Mouse (Mus musculus) common myeloid progenitor, adult 5-6 weeks (primary cell): Measurements from ENCODE around the gene Tor4a. TPM values are rescaled to one million over a fixed set of nuclear protein-coding genes. Genes with fewer than 3 reads are reported as not detected.

Experiments used
- ATAC-seq: replicated peaks from 2 replicates; pipeline ENCODE4 v1.8.0; 2016; ENCODE audit warnings: low read depth, mild to moderate bottlenecking, moderate TSS enrichment, inconsistent platforms; ENCODE audit not compliant: poor library complexity, severe bottlenecking
- total RNA-seq: library from RNA; stranded (forward); fragments of 200-1000, 187-1606 nt; gene quantifications from 2 replicates; pipeline ENCODE4 v1.2.3, GENCODE M21; 2017

The Tor4a gene
- total RNA-seq, 1 experiment from 2014 or later = 15.7 TPM

DNA sequence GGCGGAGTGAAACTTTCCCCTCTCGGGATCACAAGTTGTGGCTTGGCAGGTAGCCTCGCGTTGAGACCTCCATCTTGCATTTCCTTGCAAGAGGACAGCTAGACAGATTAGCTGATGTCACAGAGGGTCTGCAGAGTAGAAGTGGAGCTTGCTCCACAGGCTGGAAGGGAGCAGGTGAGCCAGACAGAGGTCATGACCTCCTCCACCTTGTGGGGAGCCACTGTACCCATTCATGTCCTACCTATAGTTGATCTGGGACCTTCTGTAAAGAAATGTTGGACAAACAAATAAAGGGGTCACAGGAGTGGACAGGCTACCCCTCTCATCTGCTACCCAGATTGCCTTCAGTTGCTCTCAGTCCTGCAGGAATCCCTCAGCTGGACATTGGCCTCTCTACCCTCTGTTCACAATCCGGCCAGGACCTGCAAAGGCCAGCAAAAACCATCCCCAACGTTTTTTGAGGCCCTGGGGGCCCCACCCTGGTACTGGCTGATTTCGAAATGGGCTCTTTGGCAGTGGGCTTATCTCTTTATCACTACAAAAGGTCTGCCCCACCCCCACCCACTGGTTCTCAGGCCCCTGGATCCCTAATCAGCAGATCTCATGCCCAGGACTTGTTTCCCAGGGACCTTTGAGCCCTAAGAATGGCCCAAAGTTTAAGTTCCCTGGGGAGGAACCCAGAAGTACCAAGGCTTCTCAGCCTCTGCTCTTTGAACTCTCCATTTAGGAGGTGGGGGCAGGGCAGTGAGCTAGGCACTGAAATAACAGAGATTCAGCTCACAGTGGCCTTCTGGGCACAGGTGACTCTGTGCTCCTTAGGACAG lies 21.6 kb downstream of the Tor4a start:
- no peak for ATAC-seq

DNA sequence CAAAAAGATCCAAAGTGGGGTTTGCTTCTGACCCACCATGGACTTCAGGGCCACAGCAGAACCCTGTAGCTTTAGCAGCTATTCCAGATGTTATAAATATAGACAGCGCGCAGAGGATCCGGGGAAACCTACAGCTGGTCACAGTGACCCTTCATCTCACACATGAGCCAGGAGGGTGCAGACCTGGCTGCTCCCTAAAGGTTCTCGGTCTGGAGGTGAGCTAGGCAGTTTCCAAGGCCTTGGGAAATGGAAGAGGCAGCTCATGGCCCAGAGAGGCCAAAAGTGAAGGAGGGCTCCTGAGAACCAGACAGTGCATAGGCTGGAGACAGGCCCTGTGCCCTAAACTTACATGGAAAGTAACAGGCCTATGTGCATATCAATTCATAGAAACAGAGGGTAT lies 22.9 kb downstream of the Tor4a start:
- ATAC-seq = no peak

DNA sequence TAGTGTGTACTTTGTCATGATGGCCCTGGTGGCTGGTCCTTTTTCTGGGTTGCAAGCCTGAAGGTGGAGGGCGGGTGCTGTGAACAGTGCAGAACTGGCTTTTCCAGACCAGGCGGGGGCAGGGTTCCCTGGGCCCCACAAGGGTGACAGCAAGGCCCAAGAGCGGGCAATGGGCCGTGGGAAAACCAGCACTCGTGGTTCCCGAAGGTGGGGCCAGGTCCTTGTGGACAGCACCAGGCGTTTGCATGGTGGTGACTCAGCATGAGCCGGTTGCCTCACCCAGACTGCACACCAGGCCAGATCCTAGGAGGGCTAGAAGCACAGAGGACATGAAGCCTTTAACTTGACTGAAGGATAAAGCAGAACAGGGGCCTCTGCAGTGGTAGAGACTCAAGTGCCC lies 24.1 kb downstream of the Tor4a start:
- 0 out of 2 replicates have a peak, but pooled peaks have one; percentile 33 for ATAC-seq

- no peak for ATAC-seq
Observed at GRCm38 (mm10) chr2:25171769-25172153, 24.9 kb downstream of the Tor4a start.

DNA sequence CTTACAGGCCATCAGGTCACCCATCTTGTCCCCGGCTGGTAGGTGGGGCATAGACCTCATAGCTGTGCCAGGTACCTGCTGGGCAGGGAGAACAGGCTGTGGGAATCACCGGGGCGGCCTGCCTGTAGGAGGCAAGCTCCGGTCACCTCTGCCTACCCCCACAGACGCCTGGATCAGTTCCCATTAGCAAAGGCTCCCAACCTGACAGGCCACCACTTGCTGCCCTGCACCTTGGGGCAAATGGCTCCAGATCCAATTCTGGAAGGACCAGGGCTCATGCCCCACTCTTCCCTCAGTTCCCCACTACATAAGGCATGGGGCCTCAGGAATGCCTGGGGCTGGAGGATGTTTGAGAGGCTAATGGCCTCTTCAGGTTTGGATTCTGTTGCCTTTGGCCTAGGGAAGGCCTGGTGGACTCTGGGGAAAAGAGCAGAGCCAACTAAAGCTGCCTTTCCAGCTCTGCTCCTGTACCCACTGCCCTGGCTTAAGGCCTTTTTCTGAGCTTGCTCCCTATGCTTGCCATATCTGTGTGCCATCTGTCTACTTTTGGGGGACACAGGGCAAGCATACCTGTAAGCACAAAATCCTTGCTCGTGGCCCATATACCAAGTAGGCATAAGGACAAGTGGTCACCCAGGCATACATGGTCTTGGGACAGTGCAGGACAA lies 25.5 kb downstream of the Tor4a start:
- ATAC-seq = no peak

GRCm38 (mm10) chr2:25170326-25171100 lies 26.2 kb downstream of the Tor4a start:
- peak; percentile 22; the same call in 1 of the 2 replicates for ATAC-seq

GRCm38 (mm10) chr2:25169778-25170177 lies 26.9 kb downstream of the Tor4a start:
- ATAC-seq = no peak

GRCm38 (mm10) chr2:25168665-25168978 lies 28.1 kb downstream of the Tor4a start:
- no peak for ATAC-seq

DNA sequence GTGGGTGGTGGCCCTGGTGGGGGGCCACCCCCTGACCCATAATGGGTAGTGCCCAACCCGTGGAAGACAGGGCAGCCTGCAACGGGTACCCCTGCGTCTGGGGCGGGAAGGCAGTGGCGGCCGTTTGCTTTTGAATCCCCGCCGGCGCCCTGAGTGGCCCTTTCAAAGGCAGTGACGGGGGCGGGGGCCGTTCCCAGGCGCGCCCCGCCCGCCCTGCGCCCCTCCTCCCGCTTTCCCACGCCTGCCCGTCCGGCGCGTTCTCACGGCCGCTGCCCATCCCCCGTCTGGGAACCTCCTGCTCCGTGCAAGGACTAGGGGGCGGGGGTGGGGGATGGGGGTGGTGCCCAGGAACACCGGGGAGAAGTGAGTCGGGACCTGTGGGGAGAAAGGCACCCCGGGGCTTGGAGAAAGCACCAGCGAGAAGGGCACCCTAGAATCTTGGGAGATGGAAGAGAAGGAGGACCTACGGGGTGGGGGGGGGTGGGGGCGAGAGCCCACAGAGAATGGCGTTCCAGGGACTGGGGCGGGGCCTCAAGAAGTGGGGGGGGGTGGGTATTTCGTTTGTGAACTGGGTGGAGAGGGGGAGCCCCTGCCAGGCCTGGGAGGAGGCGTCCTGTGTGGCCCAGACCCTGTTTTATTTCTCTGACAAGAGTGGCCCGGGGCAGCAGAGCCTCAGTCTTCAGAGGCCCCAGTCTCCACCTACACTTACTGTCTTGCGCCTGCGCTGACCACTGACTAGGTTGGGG lies 28.6 kb downstream of the Tor4a start:
- ATAC-seq = no peak

GRCm38 (mm10) chr2:25167481-25167880 lies 29.2 kb downstream of the Tor4a start:
- no peak for ATAC-seq

GRCm38 (mm10) chr2:25157655-25158054 lies 39.0 kb downstream of the Tor4a start:
- peak; percentile 83 for ATAC-seq

GRCm38 (mm10) chr2:25156990-25157389 lies 39.7 kb downstream of the Tor4a start:
- no peak for ATAC-seq

DNA sequence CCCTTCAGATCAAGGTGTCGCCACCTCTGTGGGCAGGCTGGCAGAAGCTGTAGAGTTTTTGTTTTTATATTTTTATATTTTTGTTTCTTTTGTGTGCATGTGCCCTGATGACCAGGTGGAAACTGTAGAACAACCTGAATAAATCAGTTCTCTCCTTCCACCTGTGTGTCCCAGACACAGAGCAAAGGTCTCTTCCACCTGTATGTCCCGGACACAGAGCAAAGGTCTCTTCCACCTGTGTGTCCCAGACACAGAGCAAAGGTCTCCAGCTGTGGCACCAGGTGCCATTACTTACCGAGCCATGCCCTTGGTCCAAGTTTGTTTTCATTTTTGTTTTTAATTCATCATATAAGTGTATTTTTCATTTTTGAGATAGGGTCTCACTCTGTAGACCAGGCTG lies 40.5 kb downstream of the Tor4a start:
- ATAC-seq = no peak

DNA sequence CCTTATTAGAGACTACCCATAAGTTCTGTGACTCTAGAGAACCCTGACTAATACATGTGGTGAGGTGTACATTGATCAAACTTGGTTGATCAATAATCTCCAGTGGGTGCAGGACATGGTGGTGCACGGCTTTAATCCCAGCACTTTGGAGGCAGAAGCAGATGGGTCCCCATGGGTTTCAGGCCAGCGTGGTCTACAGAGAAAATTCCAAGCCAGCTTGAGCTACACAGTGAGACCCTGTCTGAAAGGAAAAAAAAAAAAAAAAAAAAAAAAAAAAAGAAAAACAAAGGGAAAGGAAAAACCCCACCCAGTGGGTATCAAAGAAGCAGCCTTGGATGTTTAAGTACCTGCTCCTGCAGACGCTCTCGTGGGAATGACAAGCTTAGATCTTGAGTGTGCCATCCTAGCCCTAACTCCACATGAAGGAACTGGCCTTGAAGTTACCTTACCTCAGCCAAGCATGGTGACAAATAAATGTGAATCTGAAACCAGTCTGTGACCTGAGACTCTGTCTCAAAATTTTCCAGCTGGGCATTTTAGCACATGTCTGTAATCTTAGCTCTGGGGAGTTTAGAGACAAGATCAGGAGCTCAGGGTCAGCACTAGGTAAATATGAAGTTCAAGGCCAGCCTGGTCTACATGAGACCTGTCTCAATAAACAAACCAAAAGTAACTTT lies 45.3 kb downstream of the Tor4a start:
- no peak for ATAC-seq

DNA sequence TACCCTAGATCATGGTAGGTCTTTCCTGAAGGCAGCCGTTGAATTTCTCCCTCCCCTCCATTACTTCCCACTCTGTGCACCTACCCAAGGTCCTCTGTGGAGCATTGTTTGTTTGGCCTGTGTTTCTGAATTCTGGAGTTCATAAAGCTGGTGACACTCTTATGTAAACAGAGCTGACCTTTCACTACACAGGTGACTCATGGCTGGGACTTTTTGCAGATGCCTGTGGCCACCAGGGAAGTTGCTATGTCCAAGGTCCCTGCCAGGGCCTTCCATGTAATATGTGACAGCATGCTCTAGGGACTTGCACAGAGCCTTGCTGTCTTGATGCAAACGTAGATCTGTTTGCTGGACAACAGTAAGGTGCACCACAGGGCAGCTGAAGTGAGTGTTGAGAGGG lies 47.0 kb downstream of the Tor4a start:
- no peak for ATAC-seq

DNA sequence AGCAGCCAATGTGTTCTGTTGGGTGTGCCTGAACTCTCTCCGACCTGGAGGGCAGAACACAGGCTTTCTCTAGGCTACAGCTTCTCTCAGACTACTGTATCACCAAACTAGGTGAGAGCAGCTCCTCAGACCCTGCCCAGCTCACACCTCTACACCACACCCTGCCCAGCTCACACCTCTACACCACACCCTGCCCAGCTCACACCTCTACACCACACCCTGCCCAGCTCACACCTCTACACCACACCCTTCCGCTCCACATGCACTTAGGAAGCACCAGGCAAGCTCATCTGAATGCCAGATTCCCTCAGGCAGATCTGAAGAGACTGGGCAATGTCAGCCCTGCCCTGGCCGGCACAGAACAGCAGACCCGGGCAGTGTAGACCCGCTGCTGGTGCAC lies 48.8 kb downstream of the Tor4a start:
- ATAC-seq = no peak

DNA sequence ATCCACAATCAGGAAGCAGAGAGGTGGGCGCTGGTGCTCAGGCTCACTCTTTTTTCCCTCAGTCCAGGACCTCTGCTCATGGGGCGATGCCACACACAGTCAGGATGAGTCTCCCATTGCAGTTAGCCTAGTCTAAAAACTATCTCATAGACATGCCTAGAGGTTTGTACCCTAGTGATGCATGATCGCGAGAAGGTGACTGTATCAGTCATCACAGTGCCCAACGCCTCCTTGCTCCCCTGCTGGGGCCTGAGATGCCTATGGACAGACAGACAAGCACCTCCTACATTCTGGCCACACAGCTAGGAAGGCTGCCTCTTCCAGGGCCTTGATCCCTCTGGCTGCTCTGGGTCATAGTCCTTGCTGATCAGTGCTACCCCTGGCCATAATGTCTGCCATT lies 49.3 kb downstream of the Tor4a start:
- ATAC-seq = no peak

DNA sequence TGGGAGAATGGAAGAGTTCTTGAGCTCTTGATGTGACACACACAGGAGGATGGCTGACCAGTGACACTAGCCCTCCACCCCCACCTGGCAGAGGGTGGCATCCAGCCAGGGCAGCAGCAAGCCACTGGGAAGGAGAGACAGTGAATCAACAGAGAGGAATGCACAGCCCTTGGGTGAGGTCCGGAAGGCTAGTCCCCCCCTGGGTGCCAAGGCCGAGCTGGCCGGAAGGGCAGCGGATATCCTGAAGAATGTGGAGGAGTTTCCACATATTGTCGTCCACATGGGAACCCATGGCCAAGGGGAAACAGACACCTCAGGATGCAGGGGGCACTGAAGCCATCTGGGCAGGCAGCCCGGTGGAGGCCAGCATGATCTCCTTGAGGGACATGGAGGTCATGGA lies 51.3 kb downstream of the Tor4a start:
- ATAC-seq = no peak
